Mouse (Mus musculus): ENCODE results near the gene Dcaf6.

DNA sequence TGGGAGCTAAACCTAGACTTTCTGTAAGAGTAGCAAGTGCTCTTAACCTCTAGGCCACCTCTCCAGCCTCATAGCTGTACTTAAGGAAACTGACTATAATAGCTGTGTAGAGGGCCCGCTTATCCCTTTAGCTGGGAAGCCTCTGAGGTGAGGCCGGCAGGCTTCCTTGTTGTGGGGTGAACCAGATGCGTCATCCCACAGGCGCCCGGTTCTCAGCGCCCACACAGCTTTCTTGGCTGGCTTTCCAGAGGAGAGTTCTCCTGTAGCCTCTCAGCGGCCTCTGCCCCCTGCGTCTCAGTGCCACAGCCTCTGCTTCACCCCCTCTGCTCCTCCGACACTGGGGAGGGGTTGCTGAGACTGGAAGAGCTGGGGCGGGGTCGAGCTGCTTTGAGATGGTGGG lies 143.9 kb downstream of the Dcaf6 start:
- TF ChIP-seq CTCF (IDR thresholded peaks at IDR 0.05; ENCODE audit: extremely low read depth, insufficient read depth, insufficient read length, insufficient replicate concordance) (no peak), POLR2A (IDR thresholded peaks at IDR 0.05; ENCODE audit: low read depth, low read length) (no peak)

Measured in spleen, adult 2 months (tissue).